Mouse (Mus musculus) neural tube, embryonic 13.5 days (tissue): ENCODE data around the gene Fam161a. TPM values are rescaled to one million over a fixed set of nuclear protein-coding genes. Genes with fewer than 3 reads are reported as not detected.
A peak's percentile ranks its signal among the peaks of the same experiment; 100 is the strongest.

Source experiments
- ATAC-seq: fragments of 200-750 bp; cut with Nextera tagmentation; 2 replicates; pipeline ENCODE4 v1.8.0; 2017; ENCODE audit warnings: low read depth, mild to moderate bottlenecking, moderate TSS enrichment, moderate library complexity
- H3K27ac ChIP-seq: fragments of 300-500 bp; sonication (generic); replicated peaks from 2 replicates; pipeline ENCODE4 v1.5.1; 2015; ENCODE audit warnings: moderate library complexity, mild to moderate bottlenecking, inconsistent platforms
- H3K27me3 ChIP-seq: fragments of 300-500 bp; sonication (generic); 2 replicates; pipeline ENCODE4 v1.6.1; 2015; ENCODE audit warnings: mild to moderate bottlenecking, inconsistent platforms
- H3K36me3 ChIP-seq: fragments of 300-500 bp; sonication (generic); 2 replicates; pipeline ENCODE4 v1.6.1; 2015; ENCODE audit warnings: mild to moderate bottlenecking, inconsistent platforms
- H3K4me1 ChIP-seq: fragments of 300-500 bp; sonication (generic); replicated peaks from 2 replicates; pipeline ENCODE4 v1.6.1; 2015; ENCODE audit warnings: inconsistent platforms
- H3K4me2 ChIP-seq: fragments of 300-500 bp; sonication (generic); 2 replicates; pipeline ENCODE4 v1.6.1; 2015; ENCODE audit warnings: inconsistent platforms, mild to moderate bottlenecking, moderate library complexity
- H3K4me3 ChIP-seq: fragments of 300-500 bp; sonication (generic); 2 replicates; pipeline ENCODE4 v1.5.1; 2015; ENCODE audit warnings: mild to moderate bottlenecking, inconsistent platforms
- H3K9ac ChIP-seq: fragments of 300-500 bp; sonication (generic); 2 replicates; pipeline ENCODE4 v1.6.1; 2015; ENCODE audit warnings: moderate library complexity, mild to moderate bottlenecking, inconsistent platforms
- H3K9me3 ChIP-seq: fragments of 300-500 bp; sonication (generic); 2 replicates; pipeline ENCODE4 v1.6.1; 2016; ENCODE audit warnings: inconsistent platforms
- WGBS: fragments of 180-500 bp; shearing (Covaris S2); methylation state at CpG from one replicate; pipeline ENCODE4 v1.1.7; 2015; 5-methylcytosine and 5-hydroxymethylcytosine counted together
- polyA plus RNA-seq: library from polyadenylated mRNA; unstranded; fragments of >200 nt; fragmentation: Nextera tagmentation; extraction: Ambion mirVana; gene quantifications from 2 replicates; pipeline ENCODE4 v1.2.1, GENCODE M21; 2015

Fam161a gene
- polyA plus RNA-seq = 4.1 and 4.9 TPM in 2 replicates

DNA sequence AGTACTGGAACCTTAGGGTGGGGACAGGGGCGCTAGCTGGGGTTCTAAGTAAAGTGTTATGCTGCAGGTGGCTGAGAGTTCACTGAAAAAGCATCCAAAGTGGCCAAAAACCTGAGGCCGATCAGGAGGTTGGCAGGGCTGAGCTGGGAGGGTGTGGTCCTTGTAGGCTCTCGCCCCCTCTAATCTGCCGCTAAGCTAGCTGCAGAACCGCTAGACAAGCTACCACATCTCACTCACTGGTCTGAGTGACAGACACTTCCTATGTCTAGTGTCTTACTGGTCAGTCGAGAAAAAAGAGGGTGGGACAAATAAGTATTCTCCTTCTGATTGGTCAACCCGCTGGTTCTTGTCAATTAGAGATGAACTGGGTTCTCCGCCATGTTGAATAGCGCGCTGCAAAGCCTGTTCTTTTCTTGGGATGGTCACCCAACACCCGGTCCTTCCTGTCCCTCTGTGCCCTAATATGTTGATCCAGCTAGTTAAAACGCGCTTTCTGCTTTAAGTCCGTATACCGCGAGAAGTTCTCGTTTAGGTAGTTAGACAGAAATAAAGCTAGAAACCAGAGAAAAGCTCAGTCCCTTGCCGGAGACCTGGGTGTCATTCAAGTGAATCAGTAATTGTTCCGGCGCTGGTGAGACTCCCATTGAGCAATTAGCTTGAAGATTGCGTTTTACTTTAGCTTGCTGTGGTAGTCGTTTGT is at the start of gene Fam161a:
TSS of gene Fam161a (plus strand) at position 51 of the 700 bp plus-strand sequence.
- Histone ChIP-seq H3K27me3 (no peaks in the 10 kb centered on the region), H3K27ac (peak within 1 kb of the TSS; percentile 96), H3K4me2 (peak within 1 kb of the TSS; percentile 72), H3K9me3 (no peaks in the 10 kb centered on the region), H3K36me3 (peaks cover 28% of the 10 kb centered on the region), H3K4me1 (peaks cover 7% of the 10 kb centered on the region), H3K9ac (peak within 1 kb of the TSS; percentile 74), H3K4me3 (peak within 1 kb of the TSS; percentile 54)
- peak; percentile 95 for ATAC-seq
- under 1% methylated on average over 22 of the region's 22 CpGs for WGBS

DNA sequence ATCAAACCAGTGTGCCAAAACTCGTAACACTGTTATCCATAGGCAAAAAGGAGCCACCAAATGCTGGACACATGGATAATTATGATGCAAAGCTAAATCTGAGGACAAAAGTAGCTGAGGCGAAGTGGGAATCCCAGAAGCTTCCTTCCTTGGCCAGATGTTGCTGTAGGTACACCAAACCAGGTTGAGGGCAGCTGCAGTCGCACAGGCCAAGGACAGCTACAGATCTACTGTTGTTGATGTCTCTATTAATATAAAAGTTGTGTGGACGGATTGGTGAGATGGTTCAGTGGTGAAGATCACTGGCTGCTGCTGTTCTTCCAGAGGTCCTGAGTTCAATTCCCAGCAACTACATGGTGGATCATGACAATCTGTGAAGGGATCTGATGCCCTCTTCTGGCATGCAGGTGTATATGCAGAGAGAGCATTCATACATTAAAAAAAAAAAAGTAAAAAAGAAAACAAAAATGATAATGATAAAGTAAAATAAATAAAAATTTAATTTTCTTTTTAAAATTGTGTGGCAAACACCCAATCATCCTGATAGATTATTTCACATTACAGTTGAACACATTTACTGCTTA is 49.4 kb upstream of the Fam161a start:
- Histone ChIP-seq H3K27ac (no peak overlapping the region), H3K9ac (no peak overlapping the region), H3K36me3 (peaks cover 7% of the 10 kb centered on the region; the same call in 1 of the 2 replicates), H3K27me3 (no peaks in the 10 kb centered on the region), H3K9me3 (no peaks in the 10 kb centered on the region), H3K4me1 (no peaks in the 10 kb centered on the region), H3K4me2 (no peak overlapping the region), H3K4me3 (no peak overlapping the region)
- WGBS = 93% methylated on average over 4 of the region's 4 CpGs
- ATAC-seq = no peak

DNA sequence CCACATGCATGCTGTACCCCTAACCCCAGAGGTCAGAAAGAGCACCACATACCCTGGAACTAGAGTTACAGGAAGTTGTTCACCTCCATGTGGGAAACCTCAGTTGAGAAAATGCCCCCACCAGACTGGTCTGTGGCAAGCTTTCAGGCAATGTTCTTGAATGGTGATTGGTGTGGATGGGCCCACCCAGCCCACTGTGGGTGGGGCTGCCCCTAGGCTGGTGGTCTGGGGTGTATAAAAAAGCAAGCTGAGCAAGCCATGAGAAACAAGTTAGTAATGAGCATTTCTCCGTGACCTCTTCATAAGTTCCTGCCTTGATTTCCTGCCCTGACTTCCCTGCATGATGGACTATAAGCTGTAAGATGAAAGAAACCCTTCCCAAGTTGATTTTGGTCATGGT is 45.2 kb upstream of the Fam161a start:
- no peak for ATAC-seq
- Histone ChIP-seq H3K4me2 (no peak overlapping the region), H3K36me3 (peaks cover 6% of the 10 kb centered on the region; the same call in 1 of the 2 replicates), H3K27me3 (no peaks in the 10 kb centered on the region), H3K4me1 (no peaks in the 10 kb centered on the region), H3K9me3 (peaks cover 4% of the 10 kb centered on the region; the same call in 1 of the 2 replicates), H3K4me3 (no peak overlapping the region), H3K9ac (no peak overlapping the region), H3K27ac (no peak overlapping the region)
- WGBS = 92% methylated on average over 1 of the region's 1 CpGs

GRCm38 (mm10) chr11:22964401-22964800 is 42.9 kb upstream of the Fam161a start:
- whole genome bisulfite sequencing = 75% methylated on average over 4 of the region's 4 CpGs
- ATAC-seq = no peak
- no peak overlapping the region for H3K9ac ChIP-seq

GRCm38 (mm10) chr11:22965503-22965902 is 41.8 kb upstream of the Fam161a start:
- ATAC-seq = no peak
- H3K4me1 ChIP-seq = no peaks in the 10 kb centered on the region
- no peak overlapping the region for H3K27ac ChIP-seq
- 82% methylated on average over 4 of the region's 4 CpGs for WGBS
- H3K27me3 ChIP-seq = no peaks in the 10 kb centered on the region
- H3K9me3 ChIP-seq = peaks cover 18% of the 10 kb centered on the region
- no peak overlapping the region for H3K4me3 ChIP-seq
- H3K4me2 ChIP-seq = no peak overlapping the region
- H3K9ac ChIP-seq = no peak overlapping the region
- peaks cover 6% of the 10 kb centered on the region; the same call in 1 of the 2 replicates for H3K36me3 ChIP-seq

More at GRCm38 (mm10) chr11:22964401-22964800, 42.9 kb upstream of the Fam161a start:
- Histone ChIP-seq H3K36me3 (peaks cover 6% of the 10 kb centered on the region; the same call in 1 of the 2 replicates), H3K27ac (no peak overlapping the region), H3K9me3 (peaks cover 15% of the 10 kb centered on the region), H3K27me3 (no peaks in the 10 kb centered on the region), H3K4me3 (no peak overlapping the region), H3K4me2 (no peak overlapping the region), H3K4me1 (no peaks in the 10 kb centered on the region)

- Histone ChIP-seq H3K9ac (no peak overlapping the region), H3K4me3 (no peak overlapping the region), H3K4me1 (peaks cover 7% of the 10 kb centered on the region), H3K4me2 (no peak overlapping the region), H3K27me3 (no peaks in the 10 kb centered on the region), H3K27ac (no peak overlapping the region), H3K36me3 (peaks cover 22% of the 10 kb centered on the region), H3K9me3 (peaks cover 45% of the 10 kb centered on the region)
- ATAC-seq = no peak
- 68% methylated on average over 6 of the region's 6 CpGs for WGBS
These were observed 37.8 kb upstream of the Fam161a start for GRCm38 (mm10) chr11:22969486-22969885.

GRCm38 (mm10) chr11:22970546-22970945 is 36.8 kb upstream of the Fam161a start:
- Histone ChIP-seq H3K36me3 (peaks cover 22% of the 10 kb centered on the region), H3K4me1 (peaks cover 15% of the 10 kb centered on the region), H3K4me2 (no peak overlapping the region), H3K4me3 (no peak overlapping the region), H3K9ac (no peak overlapping the region), H3K27ac (no peak overlapping the region), H3K27me3 (no peaks in the 10 kb centered on the region), H3K9me3 (peaks cover 45% of the 10 kb centered on the region)
- 100% methylated on average over 1 of the region's 1 CpGs for WGBS
- ATAC-seq = no peak

DNA sequence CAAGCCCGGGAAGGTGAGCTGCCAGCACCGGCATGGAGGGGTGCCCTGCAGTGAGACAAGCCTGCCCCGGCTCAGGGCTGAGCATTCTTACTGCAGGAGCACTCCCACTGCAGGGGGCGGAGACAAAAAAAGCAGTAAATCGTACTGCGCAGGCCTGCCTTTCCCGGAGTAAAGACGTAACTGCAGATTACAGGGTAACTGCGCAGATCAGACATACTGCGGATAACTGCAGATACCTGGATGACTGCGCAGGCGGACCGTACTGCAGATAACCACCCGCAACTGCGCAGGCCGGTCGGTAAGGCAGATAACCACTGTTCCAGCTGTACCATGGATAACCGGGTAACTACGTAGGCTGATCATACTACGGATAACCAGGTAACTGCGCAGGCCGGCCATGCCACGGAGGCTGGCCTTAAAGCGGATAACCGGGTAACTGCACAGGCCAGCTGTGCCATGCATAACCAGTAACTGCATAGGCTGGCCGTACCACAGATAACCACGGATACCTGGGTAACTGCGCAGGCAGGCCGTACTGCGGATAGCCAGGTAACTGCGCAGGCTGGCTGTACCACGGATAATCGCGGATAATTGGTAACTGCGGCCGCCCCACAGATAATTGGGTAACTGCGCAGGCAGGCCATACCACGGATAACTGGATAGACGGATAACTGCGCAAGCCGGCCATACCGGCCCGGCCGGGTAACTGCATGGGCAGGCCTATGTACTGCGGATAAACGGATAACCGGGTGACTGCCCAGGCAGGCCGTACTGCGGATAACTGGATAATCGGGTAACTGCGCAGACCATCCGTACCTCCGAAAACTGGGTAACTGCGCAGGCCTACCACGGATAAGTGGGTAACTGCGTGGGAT is 35.3 kb upstream of the Fam161a start, which contains the start of gene Zrsr1:
TSS of gene Zrsr1 (plus strand) at position 171 of the 875 bp plus-strand sequence.
- ATAC-seq = peak; percentile 85
- peaks cover 41% of the 10 kb centered on the region for H3K9me3 ChIP-seq
- H3K27ac ChIP-seq = peak within 1 kb of the TSS; percentile 81
- no peaks in the 10 kb centered on the region for H3K27me3 ChIP-seq
- peaks cover 30% of the 10 kb centered on the region for H3K4me1 ChIP-seq
- peak within 1 kb of the TSS; percentile 70 for H3K4me2 ChIP-seq
- peaks cover 27% of the 10 kb centered on the region for H3K36me3 ChIP-seq
- H3K4me3 ChIP-seq = peak within 1 kb of the TSS; percentile 60
- peak within 1 kb of the TSS; percentile 72 for H3K9ac ChIP-seq
- 54% methylated on average over 56 of the region's 56 CpGs for WGBS

GRCm38 (mm10) chr11:22972746-22973526 is 34.4 kb upstream of the Fam161a start:
- H3K4me3 ChIP-seq = peak overlapping the region; percentile 60

DNA sequence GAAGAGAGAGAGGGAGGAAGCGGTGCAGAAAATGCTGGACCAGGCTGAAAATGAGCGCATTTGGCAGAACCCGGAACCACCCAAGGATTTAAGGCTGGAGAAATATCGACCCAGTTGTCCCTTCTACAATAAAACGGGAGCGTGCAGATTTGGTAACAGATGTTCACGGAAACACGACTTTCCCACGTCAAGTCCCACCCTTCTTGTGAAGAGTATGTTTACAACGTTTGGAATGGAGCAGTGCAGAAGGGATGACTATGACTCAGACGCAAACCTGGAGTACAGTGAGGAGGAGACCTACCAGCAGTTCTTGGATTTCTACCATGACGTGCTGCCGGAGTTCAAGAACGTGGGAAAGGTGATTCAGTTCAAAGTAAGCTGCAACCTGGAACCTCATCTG is 33.7 kb upstream of the Fam161a start:
- Histone ChIP-seq H3K9ac (peak overlapping the region; percentile 73), H3K4me3 (peak overlapping the region; percentile 60), H3K4me1 (peaks cover 43% of the 10 kb centered on the region), H3K9me3 (peaks cover 33% of the 10 kb centered on the region), H3K27ac (peak overlapping the region; percentile 82), H3K4me2 (peak overlapping the region; percentile 72), H3K27me3 (no peaks in the 10 kb centered on the region), H3K36me3 (peaks cover 39% of the 10 kb centered on the region)
- no peak for ATAC-seq
- WGBS = 46% methylated on average over 14 of the region's 14 CpGs

More at GRCm38 (mm10) chr11:22972746-22973526, 34.4 kb upstream of the Fam161a start:
- H3K36me3 ChIP-seq = peaks cover 35% of the 10 kb centered on the region
- peaks cover 33% of the 10 kb centered on the region for H3K9me3 ChIP-seq
- ATAC-seq = peak; percentile 69
- H3K9ac ChIP-seq = peak overlapping the region; percentile 73
- WGBS = 48% methylated on average over 43 of the region's 46 CpGs
- H3K4me1 ChIP-seq = peaks cover 39% of the 10 kb centered on the region
- no peaks in the 10 kb centered on the region for H3K27me3 ChIP-seq
- H3K27ac ChIP-seq = peak overlapping the region; percentile 82
- H3K4me2 ChIP-seq = peak overlapping the region; percentile 72

DNA sequence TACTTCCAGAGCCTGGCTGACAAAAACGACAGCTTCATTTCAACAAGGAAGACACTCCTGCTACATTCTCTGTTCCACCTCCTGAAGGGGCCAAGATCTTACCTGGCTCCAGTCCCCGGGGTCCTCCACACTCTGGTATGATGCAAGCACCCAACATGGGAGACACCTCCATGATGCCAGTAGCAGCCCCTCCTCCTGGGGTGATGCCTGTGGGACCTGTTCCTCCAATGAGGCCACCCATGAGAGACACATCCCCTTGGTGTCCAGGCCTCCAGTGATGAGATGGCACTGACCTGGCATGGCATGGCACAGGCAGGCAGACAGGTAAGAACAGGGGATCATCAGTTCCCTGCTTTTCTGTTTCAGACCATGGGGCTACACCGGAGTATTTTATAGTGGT is 29.1 kb upstream of the Fam161a start:
- H3K9me3 ChIP-seq = 0 out of 2 replicates have a peak, but pooled peaks cover 8% of the 10 kb centered on the region
- no peak overlapping the region for H3K4me3 ChIP-seq
- 96% methylated on average over 3 of the region's 3 CpGs for WGBS
- H3K9ac ChIP-seq = no peak overlapping the region
- no peak overlapping the region for H3K27ac ChIP-seq
- H3K4me2 ChIP-seq = no peak overlapping the region
- peaks cover 36% of the 10 kb centered on the region for H3K36me3 ChIP-seq
- no peaks in the 10 kb centered on the region for H3K27me3 ChIP-seq
- H3K4me1 ChIP-seq = peaks cover 77% of the 10 kb centered on the region
- ATAC-seq = no peak
